In the genomic region with DNA sequence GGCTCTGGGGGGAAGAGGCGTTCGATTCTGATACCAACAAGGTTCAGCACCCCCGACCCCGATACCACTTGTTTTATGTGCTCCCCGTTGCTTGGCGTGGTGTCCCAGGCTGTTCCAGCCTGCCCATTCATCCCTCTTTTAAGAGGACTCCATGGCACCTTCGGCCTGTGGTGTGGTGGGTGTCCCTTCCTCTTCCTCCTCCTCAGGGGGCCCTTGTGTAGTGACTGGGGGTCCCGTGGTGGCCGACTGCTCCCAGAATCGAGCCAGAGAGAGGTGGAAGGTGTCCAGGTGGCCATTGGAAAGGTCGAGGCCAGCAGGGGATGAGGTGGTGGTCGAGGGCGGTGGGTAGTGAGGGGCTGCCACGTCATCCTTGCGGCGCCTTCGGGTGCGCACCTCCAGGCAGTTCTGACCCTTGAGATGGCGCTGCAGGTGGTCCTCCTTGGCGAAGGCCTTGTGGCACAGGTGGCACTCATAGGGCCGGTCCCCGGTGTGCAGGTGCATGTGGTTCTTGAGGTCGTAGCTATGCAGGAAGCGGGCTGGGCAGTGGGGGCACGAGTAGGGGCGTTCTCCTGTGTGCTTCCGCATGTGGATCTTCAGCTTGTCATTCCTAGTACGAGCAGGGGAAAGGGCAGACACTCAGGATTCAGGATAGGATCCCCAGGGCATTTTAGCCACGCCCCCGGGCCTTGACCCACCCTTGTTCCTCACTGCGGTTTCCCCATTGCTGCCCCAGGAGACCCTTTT, we compare ENCODE assay signal across 13 mouse cellular contexts. TPM values are rescaled to one million over a fixed set of nuclear protein-coding genes. Genes with fewer than 3 reads are reported as not detected.
DNase-seq lines count a peak whose midpoint lies in the region; ATAC-seq and TF ChIP-seq lines count a peak whose summit lies in the region.
"Had no signal": no experiment of that assay in that cellular context is flagged by ENCODE, and none has a peak within 500 bp of the region (broad histone marks: within the 10 kb centered on the region; RNA-seq: fewer than 3 reads in every experiment).

No protein-coding gene starts in this region.

- no peak overlapping the region for H3K4me2 ChIP-seq in kidney, postnatal 0 days (ENCODE audit: low read length)
- H3K4me2 ChIP-seq in hindbrain, embryonic 13.5 days, result peak overlapping the region; percentile 85; the same call in 1 of the 2 replicates

- 89% methylated on average over 28 of the region's 31 CpGs for WGBS in kidney, postnatal 0 days
- 89% methylated on average over 31 of the region's 31 CpGs for WGBS in hindbrain, embryonic 13.5 days

- H3K9ac ChIP-seq in kidney, postnatal 0 days (ENCODE audit: low read depth, low read length), result no peak overlapping the region
- peak overlapping the region; percentile 20; the same call in 1 of the 2 replicates for H3K9ac ChIP-seq in ES-E14 (ENCODE audit: insufficient read depth, low read depth, low read length, poor library complexity, severe bottlenecking)
- no peak overlapping the region for H3K9ac ChIP-seq in hindbrain, embryonic 13.5 days

- DNase-seq in kidney, postnatal 0 days (ENCODE audit: low spot score), result no peak
- no peak for DNase-seq in kidney, postnatal 4 days
- no peak for DNase-seq in ES-E14 (ENCODE audit: low read depth, low spot score)
- DNase-seq in splenic B cell, adult 2 months (ENCODE audit: low read depth, low spot score), result peak; percentile 47
- no peak for DNase-seq in retina, embryonic 14.5 days (ENCODE audit: low spot score)
- DNase-seq in cerebellum, adult 9-10 months, result no peak
- DNase-seq in right cerebral cortex, postnatal 25 days, result no peak
- DNase-seq: cerebellum, adult 11 months; gastrocnemius, postnatal 25 days; kidney, postnatal 10 days had no signal

- H3K4me3 ChIP-seq in kidney, postnatal 0 days (replicated peaks; ENCODE audit: low read depth, low read length), result 0 out of 2 replicates have a peak overlapping the region, but pooled peaks have one; percentile 42
- peak overlapping the region in 1 of 2 experiments; percentile 65; a peak in 2 of 4 replicates for H3K4me3 ChIP-seq in ES-E14 (ENCODE audit: insufficient read depth in 1 of 2, low read depth in 1 of 2, low read length in 2 of 2, poor library complexity in 1 of 2, severe bottlenecking in 1 of 2)
- no peak overlapping the region for H3K4me3 ChIP-seq in hindbrain, embryonic 13.5 days

- H3K9me3 ChIP-seq in kidney, postnatal 0 days (replicated peaks; ENCODE audit: low read length), result no peaks in the 10 kb centered on the region
- no peaks in the 10 kb centered on the region for H3K9me3 ChIP-seq in ES-E14 (ENCODE audit: control insufficient read depth, insufficient read depth, low read depth, low read length)
- no peaks in the 10 kb centered on the region for H3K9me3 ChIP-seq in hindbrain, embryonic 13.5 days
- H3K9me3 ChIP-seq: midbrain, embryonic 12.5 days had no signal

- peaks cover 4% of the 10 kb centered on the region; the same call in 1 of the 2 replicates for H3K4me1 ChIP-seq in kidney, postnatal 0 days (replicated peaks; ENCODE audit: insufficient read depth, low read length)
- H3K4me1 ChIP-seq in ES-E14 (ENCODE audit: control insufficient read depth in 2 of 2, insufficient read depth in 2 of 2, low read length in 2 of 2, poor library complexity in 1 of 2), result peaks cover 6 to 42% of the 10 kb centered on the region in 2 experiments
- peaks cover 22% of the 10 kb centered on the region for H3K4me1 ChIP-seq in hindbrain, embryonic 13.5 days (replicated peaks)

- no peak overlapping the region for H3K27ac ChIP-seq in kidney, postnatal 0 days
- H3K27ac ChIP-seq in ES-E14 (ENCODE audit: insufficient read depth, low read depth, low read length, poor library complexity, severe bottlenecking), result no peak overlapping the region
- H3K27ac ChIP-seq in hindbrain, embryonic 13.5 days, result no peak overlapping the region

- no peak for ATAC-seq in kidney, postnatal 0 days (replicated peaks; ENCODE audit: low FRiP score, low read depth)
- ATAC-seq in hindbrain, embryonic 13.5 days (ENCODE audit: low FRiP score), result no peak

- TF ChIP-seq CTCF in kidney, postnatal 0 days (IDR thresholded peaks at IDR 0.05; ENCODE audit: low read depth), result no peak

- in situ Hi-C loops in ES-E14 (cut with MboI; ENCODE audit: low sequenced_read_pairs in 2 of 2, unreplicated experiment in 2 of 2), result no loop called here

- no peaks in the 10 kb centered on the region for H3K27me3 ChIP-seq in kidney, postnatal 0 days (ENCODE audit: insufficient read depth, low read length)
- H3K27me3 ChIP-seq in hindbrain, embryonic 13.5 days, result no peaks in the 10 kb centered on the region
- no peaks in the 10 kb centered on the region for H3K27me3 ChIP-seq in splenic B cell, adult 2 months (ENCODE audit: control insufficient read depth, insufficient read depth, low read length, poor library complexity, severe bottlenecking)

- H3K36me3 ChIP-seq in kidney, postnatal 0 days (ENCODE audit: insufficient read depth, low read length), result 0 out of 2 replicates have a peak, but pooled peaks cover 12% of the 10 kb centered on the region
- peaks cover 20% of the 10 kb centered on the region; the same call in 1 of the 2 replicates for H3K36me3 ChIP-seq in ES-E14 (ENCODE audit: control insufficient read depth, insufficient read depth, low read length, poor library complexity, severe bottlenecking)
- H3K36me3 ChIP-seq in hindbrain, embryonic 13.5 days, result no peaks in the 10 kb centered on the region
- H3K36me3 ChIP-seq in splenic B cell, adult 2 months (ENCODE audit: control insufficient read depth, insufficient read depth, low read length, poor library complexity, severe bottlenecking), result peaks cover 2% of the 10 kb centered on the region
- H3K36me3 ChIP-seq: midbrain, embryonic 12.5 days had no signal

TF ChIP-seq in ES-E14, 5 proteins besides CTCF, POLR2A, EP300 and RAD21:
- no peak for TF ChIP-seq CHD2 (IDR thresholded peaks at IDR 0.05; ENCODE audit: low read depth, low read length)
- TF ChIP-seq HCFC1 (IDR thresholded peaks at IDR 0.05; ENCODE audit: borderline replicate concordance, insufficient read depth, low read length), result no peak
- no peak for TF ChIP-seq ZC3H11A (IDR thresholded peaks at IDR 0.05; ENCODE audit: borderline replicate concordance, low read depth, low read length)
- TF ChIP-seq ZNF384 (IDR thresholded peaks at IDR 0.05; ENCODE audit: low read depth, low read length), result no peak
- no peak for TF ChIP-seq MAFK (IDR thresholded peaks at IDR 0.05; ENCODE audit: insufficient read depth, low read depth, low read length)

RNA-seq across cellular contexts. Expression of gene Dcst1, which starts 14.5 kb away (rescaled TPM):
- 6.2 TPM in 2 replicates for polyA plus RNA-seq in kidney, postnatal 0 days (2015; fragmentation: Nextera tagmentation; extraction: Ambion mirVana)
- 0.09 and 0.16 TPM in 2 replicates for total RNA-seq in ES-E14 (2012; rRNA removed)
- 1.1 and 1.3 TPM in 2 replicates for polyA plus RNA-seq in hindbrain, embryonic 13.5 days (2015; fragmentation: Nextera tagmentation; extraction: Ambion mirVana)
- total RNA-seq: gastrocnemius, postnatal 25 days; liver, adult 2 months had no signal

RNA-seq across cellular contexts. Expression of gene Zbtb7b, which starts 15.0 kb away (rescaled TPM):
- 4.3 TPM in 2 replicates for polyA plus RNA-seq in kidney, postnatal 0 days (2015; fragmentation: Nextera tagmentation; extraction: Ambion mirVana)
- 11.8 and 13.0 TPM in 2 replicates for total RNA-seq in ES-E14 (2012; rRNA removed)
- 0.70 and 0.73 TPM in 2 replicates for polyA plus RNA-seq in hindbrain, embryonic 13.5 days (2015; fragmentation: Nextera tagmentation; extraction: Ambion mirVana)

RNA-seq across cellular contexts. Expression of gene Dcst2, which starts 17.8 kb away (rescaled TPM):
- polyA plus RNA-seq in kidney, postnatal 0 days (2015; fragmentation: Nextera tagmentation; extraction: Ambion mirVana), result 0.57 and 0.62 TPM in 2 replicates
- total RNA-seq in ES-E14 (2012; rRNA removed), result not detected in 2 replicates
- 0.14 and 0.17 TPM in 2 replicates for polyA plus RNA-seq in hindbrain, embryonic 13.5 days (2015; fragmentation: Nextera tagmentation; extraction: Ambion mirVana)
- total RNA-seq: gastrocnemius, postnatal 25 days; liver, adult 2 months had no signal
- polyA plus RNA-seq: liver, adult 2 months had no signal

RNA-seq across cellular contexts. Expression of gene Lenep, which starts 23.0 kb away (rescaled TPM):
- 0.16 TPM in 1 of 2 replicates, not detected in the other for polyA plus RNA-seq in kidney, postnatal 0 days (2015; fragmentation: Nextera tagmentation; extraction: Ambion mirVana)
- total RNA-seq in ES-E14 (2012; rRNA removed), result not detected in 2 replicates
- 1.1 and 1.4 TPM in 2 replicates for polyA plus RNA-seq in hindbrain, embryonic 13.5 days (2015; fragmentation: Nextera tagmentation; extraction: Ambion mirVana)
- total RNA-seq: liver, adult 2 months had no signal
- polyA plus RNA-seq: liver, adult 2 months had no signal

RNA-seq across cellular contexts. Expression of gene Adam15, which starts 29.8 kb away (rescaled TPM):
- 85.4 and 90.7 TPM in 2 replicates for polyA plus RNA-seq in kidney, postnatal 0 days (2015; fragmentation: Nextera tagmentation; extraction: Ambion mirVana)
- 56.3 and 59.1 TPM in 2 replicates for total RNA-seq in ES-E14 (2012; rRNA removed)
- 41.5 and 47.0 TPM in 2 replicates for polyA plus RNA-seq in hindbrain, embryonic 13.5 days (2015; fragmentation: Nextera tagmentation; extraction: Ambion mirVana)
